Mouse (Mus musculus) lung, adult 2 months (tissue): ENCODE measurements around the gene Lingo4. TPM values are rescaled to one million over a fixed set of nuclear protein-coding genes. Genes with fewer than 3 reads are reported as not detected.

ENCODE experiments used
- DNase-seq: peaks from one replicate; pipeline ENCODE4 v3.0.0; 2022
- H3K4me1 ChIP-seq: fragments of 200-500 bp; 2 replicates; pipeline ENCODE4 v1.6.1; 2011; ENCODE audit warnings: low read length; ENCODE audit not compliant: control insufficient read depth, insufficient read depth
- H3K4me3 ChIP-seq: fragments of 200-500 bp; replicated peaks from 2 replicates; pipeline ENCODE3; 2011; ENCODE audit warnings: low read depth, mild to moderate bottlenecking, control low read depth, low read length; ENCODE audit errors: extremely low read depth
- CTCF ChIP-seq: fragments of 200-500 bp; IDR thresholded peaks from 2 replicates; pipeline ENCODE4 v1.5.1; 2011; ENCODE audit warnings: mild to moderate bottlenecking, low read length, control low read depth; ENCODE audit not compliant: insufficient read depth
- POLR2A ChIP-seq: fragments of 200-500 bp; IDR thresholded peaks from 2 replicates; pipeline ENCODE4 v1.6.1; 2011; ENCODE audit warnings: low read depth, mild to moderate bottlenecking, control low read depth, low read length, borderline replicate concordance; ENCODE audit errors: extremely low read depth
- WGBS: fragments of 180-500 bp; shearing (Covaris S2); methylation state at CpG from one replicate; pipeline ENCODE4 v1.1.7; 2018; 5-methylcytosine and 5-hydroxymethylcytosine counted together
- polyA plus RNA-seq: library from polyadenylated mRNA; depleted of rRNA; stranded (reverse); fragments of >200 nt; gene quantifications from 2 replicates; pipeline ENCODE4 v1.2.3, GENCODE M21; 2012; rRNA removed

Lingo4 gene
- 0.12 and 0.17 TPM in 2 replicates for polyA plus RNA-seq

DNA sequence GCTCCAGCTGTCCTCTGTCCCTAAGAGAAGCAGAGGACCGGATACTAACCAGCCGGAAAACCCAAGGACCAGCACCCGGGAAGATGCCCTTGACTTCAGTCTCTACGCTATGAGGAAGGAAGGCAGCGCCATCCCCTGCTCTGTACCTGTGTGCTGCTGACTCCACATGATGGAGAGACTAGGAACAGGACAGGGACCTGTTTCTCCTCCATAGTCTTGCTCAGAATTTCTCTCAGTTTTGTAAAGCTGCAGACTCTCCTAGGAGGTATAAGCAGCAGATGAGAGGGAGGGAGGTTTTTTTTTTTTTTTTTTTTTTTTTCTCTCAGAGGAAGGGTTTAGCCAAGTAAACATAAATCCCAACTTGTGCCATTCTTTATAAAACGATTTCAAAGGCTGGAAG, at the start of gene Lingo4:
Lingo4 (plus strand) TSS at position 301 of the 400 bp plus-strand sequence.
- WGBS: 63% methylated on average over 6 of the region's 6 CpGs
- Histone ChIP-seq H3K4me3 (no peak within 1 kb of the TSS), H3K4me1 (no peaks in the 10 kb centered on the region)

DNA sequence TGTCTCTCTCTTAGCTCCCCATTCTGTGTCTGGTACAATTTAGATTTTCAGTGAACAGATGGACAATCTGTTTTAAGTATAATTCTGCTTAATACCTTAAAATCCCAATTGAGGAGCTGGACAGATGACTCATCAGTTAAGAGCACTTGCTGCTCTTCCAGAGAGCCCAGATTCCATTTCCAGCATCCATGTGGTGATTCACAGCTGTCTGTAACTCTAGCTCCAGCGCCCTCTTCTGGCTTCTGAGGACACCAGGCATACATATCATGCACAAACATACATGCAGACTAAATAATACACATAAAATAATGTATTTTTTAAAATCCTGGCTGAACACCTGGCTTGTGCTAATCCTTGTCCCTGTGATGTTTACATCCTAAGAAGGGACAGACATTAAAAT, 37.5 kb upstream of the Lingo4 start:
- no peak for DNase-seq
- 0% methylated on average over 1 of the region's 1 CpGs for WGBS
- Histone ChIP-seq H3K4me3 (no peak overlapping the region), H3K4me1 (no peaks in the 10 kb centered on the region)
- no peak for TF ChIP-seq POLR2A
- no peak for TF ChIP-seq CTCF

More for the DNA sequence above, at the start of gene Lingo4:
- DNase-seq: no peak
- no peak for TF ChIP-seq POLR2A
- no peak for TF ChIP-seq CTCF

DNA sequence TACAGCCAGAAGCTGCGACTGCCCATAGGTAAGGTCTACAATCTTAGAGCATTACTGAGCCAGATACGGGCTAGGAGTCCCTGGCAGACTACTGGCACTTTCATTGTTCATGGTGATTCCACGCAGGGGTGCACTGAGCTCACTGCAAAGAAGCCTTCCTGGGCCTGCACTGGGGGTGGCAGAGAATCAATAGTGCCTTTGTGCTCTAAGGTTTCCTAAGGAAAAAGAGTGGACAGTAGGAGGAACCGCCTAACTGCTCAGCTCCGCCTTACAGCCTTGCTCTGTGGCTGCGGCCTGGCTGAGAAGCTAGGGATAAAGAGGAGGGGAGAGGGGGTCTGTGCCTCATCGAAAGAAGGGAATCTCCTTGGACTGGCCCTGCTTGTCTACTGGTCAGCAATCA, 36.2 kb upstream of the Lingo4 start, which contains the start of gene C2cd4d:
C2cd4d (plus strand) TSS at position 301 of the 400 bp plus-strand sequence.
- WGBS: 75% methylated on average over 7 of the region's 7 CpGs

DNA sequence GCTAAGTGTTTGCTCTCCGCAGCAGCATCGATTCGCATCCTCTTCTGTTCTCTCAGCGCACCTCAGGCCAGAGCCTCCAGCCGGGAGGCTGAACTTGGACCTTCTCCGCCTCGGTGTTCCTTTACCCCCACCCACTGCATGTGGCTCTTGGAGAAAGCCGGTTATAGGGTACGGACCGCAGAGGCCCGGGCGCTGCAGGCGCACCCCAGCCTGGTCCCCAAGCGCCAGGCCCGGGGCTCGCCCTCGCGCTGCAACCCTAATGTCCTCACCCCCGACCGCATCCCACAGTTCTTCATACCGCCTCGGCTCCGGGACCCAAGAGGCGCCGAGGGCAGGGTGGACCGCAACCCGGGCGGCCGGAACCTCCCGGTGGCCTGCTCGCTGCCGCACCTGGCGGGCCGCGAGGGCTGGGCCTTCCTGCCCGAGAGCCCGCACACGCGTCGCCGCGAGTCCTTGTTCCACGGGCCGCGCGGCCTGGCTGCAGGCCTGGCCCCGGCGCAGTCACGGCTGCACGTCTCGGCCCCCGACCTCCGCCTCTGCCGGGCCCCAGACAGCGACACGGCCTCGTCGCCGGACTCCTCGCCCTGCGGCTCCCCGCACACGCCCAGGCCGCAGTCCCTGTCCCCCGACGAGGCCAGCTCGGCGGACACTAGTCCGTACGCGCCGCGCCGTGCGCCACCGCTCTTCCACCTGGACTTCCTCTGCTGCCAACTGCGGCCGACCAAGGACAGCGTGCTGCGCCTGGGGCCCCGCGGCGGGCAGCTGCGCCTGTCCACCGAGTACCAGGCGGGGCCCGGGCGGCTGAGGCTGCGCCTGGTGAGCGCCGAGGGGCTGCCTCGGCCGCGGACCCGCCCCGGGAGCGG, 34.8 kb upstream of the Lingo4 start:
- 8% methylated on average over 97 of the region's 97 CpGs for WGBS
- TF ChIP-seq POLR2A (no peak), CTCF (no peak)

More for the DNA sequence above, 36.2 kb upstream of the Lingo4 start, which contains the start of gene C2cd4d:
- no peak for DNase-seq
- no peak within 1 kb of the TSS for H3K4me3 ChIP-seq
- TF ChIP-seq POLR2A: no peak
- H3K4me1 ChIP-seq: no peaks in the 10 kb centered on the region

DNA sequence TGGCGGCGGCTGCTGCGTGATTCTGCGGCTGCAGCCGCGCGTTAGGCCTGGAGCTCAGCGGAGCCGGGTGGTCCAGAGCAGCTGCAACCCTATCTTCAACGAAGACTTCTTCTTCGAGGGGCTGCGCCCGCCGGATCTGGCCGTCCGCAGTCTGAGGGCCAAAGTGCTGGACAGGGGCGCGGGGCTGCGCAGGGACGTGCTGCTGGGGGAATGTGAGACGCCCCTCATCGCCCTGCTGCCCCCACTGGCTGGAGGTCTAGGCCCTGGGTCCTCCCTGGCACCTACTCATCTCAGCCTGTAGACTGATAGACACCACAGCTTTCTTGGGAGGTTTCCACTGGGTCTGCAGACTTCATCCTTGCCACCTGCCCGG, 34.2 kb upstream of the Lingo4 start:
- 8% methylated on average over 23 of the region's 23 CpGs for WGBS
- no peak for DNase-seq
- Histone ChIP-seq H3K4me1 (no peaks in the 10 kb centered on the region), H3K4me3 (no peak overlapping the region)
- TF ChIP-seq POLR2A (no peak), CTCF (no peak)

More for the DNA sequence above, 34.8 kb upstream of the Lingo4 start:
- peak; percentile 37 for DNase-seq
- H3K4me1 ChIP-seq: no peaks in the 10 kb centered on the region
- peak overlapping the region; percentile 5 for H3K4me3 ChIP-seq

DNA sequence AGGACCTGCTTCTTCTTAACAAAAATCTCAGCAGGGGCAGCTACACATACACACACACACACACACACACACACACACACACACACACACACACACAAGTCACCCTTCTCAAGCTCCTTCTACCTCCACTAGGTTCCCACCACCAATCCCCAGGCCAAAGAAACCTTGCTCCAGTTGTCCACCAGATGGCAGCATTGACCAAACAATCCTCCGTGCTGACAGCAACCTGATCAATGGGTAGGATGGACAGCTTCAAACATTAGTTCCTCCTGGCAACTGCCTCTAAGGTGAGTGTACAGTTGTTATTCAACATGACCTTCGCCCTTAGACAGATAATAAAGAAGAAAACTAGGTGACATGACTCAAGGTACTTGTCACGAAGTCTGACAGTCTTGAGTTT, 31.6 kb upstream of the Lingo4 start:
- TF ChIP-seq POLR2A (no peak), CTCF (peak; percentile 91)
- 16% methylated on average over 3 of the region's 3 CpGs for WGBS
- H3K4me3 ChIP-seq: no peak overlapping the region
- 0 out of 2 replicates have a peak, but pooled peaks cover 2% of the 10 kb centered on the region for H3K4me1 ChIP-seq
- peak; percentile 72 for DNase-seq

DNA sequence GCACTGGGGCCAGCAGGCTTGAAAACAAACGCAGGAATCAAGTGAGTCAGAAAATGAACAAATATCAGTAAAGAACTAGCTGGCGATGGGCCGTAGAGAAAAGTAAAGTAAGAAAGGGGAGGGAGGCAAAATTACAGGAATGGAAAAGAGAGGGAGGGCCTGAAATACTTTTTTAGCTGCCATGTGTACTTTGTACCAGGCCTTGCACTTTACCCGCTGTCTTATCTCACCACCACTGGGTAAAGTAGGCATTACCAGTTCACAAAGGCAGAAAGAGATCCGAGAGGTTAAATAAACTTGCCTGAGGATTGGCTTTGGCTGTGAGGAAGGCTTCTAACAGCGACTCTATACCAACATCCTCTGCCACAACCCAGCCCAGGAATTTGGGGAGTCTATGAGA, 30.8 kb upstream of the Lingo4 start:
- Histone ChIP-seq H3K4me3 (no peak overlapping the region), H3K4me1 (peaks cover 6% of the 10 kb centered on the region; the same call in 1 of the 2 replicates)
- TF ChIP-seq CTCF (no peak), POLR2A (no peak)
- 74% methylated on average over 6 of the region's 6 CpGs for WGBS
- no peak for DNase-seq

DNA sequence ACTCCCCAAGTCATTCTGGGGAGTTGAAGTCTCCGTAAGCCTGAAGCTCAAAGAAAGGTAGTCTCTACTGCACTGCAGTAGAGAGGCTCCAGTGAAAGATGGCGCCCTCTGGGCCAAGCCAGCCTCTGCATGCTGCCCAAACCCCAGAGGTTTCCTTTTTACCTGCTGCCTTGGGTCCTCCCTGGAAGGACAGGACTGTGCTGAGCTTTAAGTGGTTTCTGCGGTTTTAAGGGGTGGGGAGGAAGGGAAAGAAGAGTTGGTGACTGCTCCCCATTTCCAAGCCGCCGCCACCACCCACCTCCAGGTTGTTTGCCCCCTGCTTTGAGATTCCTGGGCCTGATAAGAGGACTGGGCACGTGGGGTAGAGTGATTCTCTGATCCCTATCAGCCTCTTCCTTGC, 29.7 kb upstream of the Lingo4 start:
- TF ChIP-seq CTCF (no peak), POLR2A (no peak)
- H3K4me1 ChIP-seq: peaks cover 6% of the 10 kb centered on the region; the same call in 1 of the 2 replicates
- H3K4me3 ChIP-seq: no peak overlapping the region
- 53% methylated on average over 6 of the region's 6 CpGs for WGBS
- no peak for DNase-seq

DNA sequence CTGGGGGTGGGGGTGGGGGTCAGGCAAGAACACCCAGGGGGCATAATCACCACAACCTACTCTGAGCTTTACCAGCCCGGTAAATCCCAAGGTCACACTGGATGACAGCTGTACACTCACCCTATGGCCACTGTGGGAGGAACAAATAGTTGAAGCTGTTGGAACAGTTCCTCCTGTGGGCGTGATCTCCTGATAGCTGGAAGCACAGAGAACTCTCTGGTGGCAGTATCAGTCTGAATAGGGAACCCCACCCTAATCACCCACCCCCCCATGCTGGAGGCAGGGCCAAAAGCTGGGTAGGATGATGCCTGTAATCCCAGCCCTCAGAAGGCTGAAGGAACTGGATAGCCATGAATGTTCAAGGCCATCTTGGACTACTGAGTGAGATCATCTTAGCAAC, 28.6 kb upstream of the Lingo4 start:
- peaks cover 6% of the 10 kb centered on the region; the same call in 1 of the 2 replicates for H3K4me1 ChIP-seq
- DNase-seq: no peak
- TF ChIP-seq CTCF (no peak), POLR2A (no peak)
- WGBS: 49% methylated on average over 2 of the region's 2 CpGs
- H3K4me3 ChIP-seq: no peak overlapping the region

DNA sequence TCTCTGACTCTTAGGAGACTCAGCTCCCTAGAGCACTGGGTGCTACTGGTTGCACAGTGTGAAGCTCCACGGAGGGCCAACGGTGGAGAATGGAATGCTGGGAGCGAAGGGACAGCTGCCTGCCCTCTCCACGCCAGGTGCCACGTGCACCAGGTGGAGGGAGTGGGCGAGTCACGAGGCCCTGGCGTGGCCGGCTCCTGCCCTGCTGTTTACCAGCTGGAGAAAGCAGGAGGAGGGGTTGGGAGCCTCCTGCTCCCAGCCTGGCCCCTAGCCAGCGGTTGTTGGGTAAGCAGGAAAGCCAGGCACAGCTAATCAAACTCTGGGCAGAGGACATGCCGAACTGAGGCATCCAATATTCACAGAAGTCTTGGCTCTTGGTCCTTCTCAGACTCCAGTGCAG, 26.7 kb upstream of the Lingo4 start:
- H3K4me3 ChIP-seq: no peak overlapping the region
- peak; percentile 81 for DNase-seq
- no peak for TF ChIP-seq POLR2A
- TF ChIP-seq CTCF: no peak
- 10% methylated on average over 11 of the region's 11 CpGs for whole genome bisulfite sequencing
- H3K4me1 ChIP-seq: peaks cover 6% of the 10 kb centered on the region; the same call in 1 of the 2 replicates

DNA sequence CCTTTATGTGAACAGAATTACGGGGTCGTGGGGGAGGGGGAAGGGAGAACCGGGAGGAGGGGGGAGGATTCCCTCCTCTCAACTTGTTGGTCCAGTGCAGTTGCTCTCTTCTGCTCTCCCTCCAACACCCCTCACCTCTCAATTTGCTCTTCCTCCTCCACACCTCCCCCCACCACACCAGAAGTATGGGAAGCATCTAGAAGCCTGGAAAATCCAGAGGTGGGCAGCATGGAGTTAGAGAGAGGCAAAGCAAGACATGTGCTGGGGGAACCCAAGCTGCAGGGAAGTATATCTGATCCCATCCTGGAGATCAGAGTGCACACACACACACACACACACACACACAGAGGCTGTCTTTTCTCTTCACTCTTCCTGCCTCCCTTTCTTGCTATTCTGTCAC, 26.3 kb upstream of the Lingo4 start:
- no peak for DNase-seq
- H3K4me3 ChIP-seq: no peak overlapping the region
- 4% methylated on average over 3 of the region's 3 CpGs for WGBS
- H3K4me1 ChIP-seq: peaks cover 6% of the 10 kb centered on the region; the same call in 1 of the 2 replicates
- TF ChIP-seq POLR2A (no peak), CTCF (no peak)
